Mouse (Mus musculus): ENCODE measurements around the gene Mxi1. TPM values are rescaled to one million over a fixed set of nuclear protein-coding genes. Genes with fewer than 3 reads are reported as not detected.

Mxi1 gene
- polyA plus RNA-seq, 1 experiment, result 10.5 TPM

DNA sequence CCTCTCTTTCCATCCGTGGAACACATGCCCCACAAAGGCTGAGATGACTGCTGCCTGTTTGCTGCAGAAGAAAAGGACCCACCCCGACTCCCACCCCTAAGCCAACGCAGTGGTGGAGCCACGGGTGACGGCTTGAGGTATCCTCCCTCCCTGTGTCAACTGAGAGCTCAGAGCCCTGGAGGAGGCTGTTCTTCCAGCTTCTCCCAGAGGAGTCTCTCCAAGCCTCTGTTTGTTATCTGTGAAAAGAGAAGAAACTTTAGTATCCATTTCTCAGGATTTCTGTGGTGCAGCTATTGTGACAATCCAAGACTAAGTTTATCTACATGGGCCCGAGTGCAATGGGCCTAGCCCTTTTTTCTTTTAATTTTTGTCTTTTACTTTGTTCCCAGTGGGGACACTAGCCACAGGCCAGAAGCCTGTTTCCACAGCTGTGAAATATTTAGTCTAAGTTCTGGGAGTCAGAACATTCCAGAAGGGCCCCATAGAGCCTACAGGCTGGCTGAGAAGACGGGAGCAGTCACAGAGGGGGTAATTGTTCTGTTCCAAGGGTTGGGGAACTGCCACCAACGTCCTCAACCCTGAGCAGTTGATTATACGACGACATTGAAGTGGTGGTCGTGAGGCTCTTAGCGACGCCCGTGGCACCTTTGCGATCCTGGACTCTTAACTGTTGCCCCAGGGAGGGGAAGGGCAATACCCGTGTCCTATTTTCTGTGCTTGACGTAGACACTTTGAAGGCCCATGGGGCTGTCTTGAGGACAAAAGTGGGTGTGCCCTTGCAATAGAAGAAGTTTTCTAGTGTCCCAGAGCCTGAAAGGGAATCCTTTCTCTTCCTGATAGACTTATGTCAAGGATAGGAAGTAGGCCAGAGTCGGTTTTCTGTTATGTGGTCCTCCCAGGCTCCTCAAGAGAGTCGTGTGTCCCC lies 31.6 kb upstream of the Mxi1 start:
- no peak overlapping the region for H3K4me3 ChIP-seq (ENCODE audit: insufficient read depth, poor library complexity, severe bottlenecking)
- H3K36me3 ChIP-seq (ENCODE audit: control insufficient read depth, insufficient read depth), result no peaks in the 10 kb centered on the region
- TF ChIP-seq MYOG (IDR thresholded peaks at IDR 0.05; ENCODE audit: control insufficient read depth, extremely low read depth, insufficient read length), result no peak
- no peak for TF ChIP-seq CTCF (IDR thresholded peaks at IDR 0.05; ENCODE audit: control insufficient read depth, insufficient read depth, insufficient read length)
- TF ChIP-seq USF1 (IDR thresholded peaks at IDR 0.05; ENCODE audit: low read depth), result no peak
- no peak for TF ChIP-seq CEBPB (IDR thresholded peaks at IDR 0.05; ENCODE audit: low read depth)
- no peak for TF ChIP-seq MAX (IDR thresholded peaks at IDR 0.05)
- TF ChIP-seq MYOD1 (IDR thresholded peaks at IDR 0.05; ENCODE audit: control insufficient read depth, insufficient read length, low read depth), result no peak
- H3K79me2 ChIP-seq (ENCODE audit: control insufficient read depth, insufficient read depth), result no peaks in the 10 kb centered on the region
- H3K27me3 ChIP-seq (ENCODE audit: control insufficient read depth, insufficient read depth, insufficient read length), result no peaks in the 10 kb centered on the region
- no peaks in the 10 kb centered on the region for H3K79me3 ChIP-seq (ENCODE audit: low read depth)
- no peak overlapping the region for H3ac ChIP-seq (ENCODE audit: control insufficient read depth, insufficient read length, low read depth)

- H3K36me3 ChIP-seq (ENCODE audit: control insufficient read depth, insufficient read depth), result no peaks in the 10 kb centered on the region
- TF ChIP-seq MYOG (IDR thresholded peaks at IDR 0.05; ENCODE audit: control insufficient read depth, extremely low read depth, insufficient read length) (no peak), CEBPB (IDR thresholded peaks at IDR 0.05; ENCODE audit: low read depth) (no peak), MYOD1 (IDR thresholded peaks at IDR 0.05; ENCODE audit: control insufficient read depth, insufficient read length, low read depth) (no peak), MAX (IDR thresholded peaks at IDR 0.05) (no peak), USF1 (IDR thresholded peaks at IDR 0.05; ENCODE audit: low read depth) (no peak)
- no peaks in the 10 kb centered on the region for H3K27me3 ChIP-seq (ENCODE audit: control insufficient read depth, insufficient read depth, insufficient read length)
- no peaks in the 10 kb centered on the region for H3K79me3 ChIP-seq (ENCODE audit: low read depth)
- H3ac ChIP-seq (ENCODE audit: control insufficient read depth, insufficient read length, low read depth), result no peak overlapping the region
- H3K4me3 ChIP-seq (ENCODE audit: insufficient read depth, poor library complexity, severe bottlenecking), result no peak overlapping the region
- H3K79me2 ChIP-seq (ENCODE audit: control insufficient read depth, insufficient read depth), result no peaks in the 10 kb centered on the region
Observed at GRCm38 (mm10) chr19:53280254-53280653, 30.1 kb upstream of the Mxi1 start.

GRCm38 (mm10) chr19:53282571-53282970 lies 27.7 kb upstream of the Mxi1 start:
- H3ac ChIP-seq (ENCODE audit: control insufficient read depth, insufficient read length, low read depth), result no peak overlapping the region
- H3K79me2 ChIP-seq (ENCODE audit: control insufficient read depth, insufficient read depth), result no peaks in the 10 kb centered on the region
- no peaks in the 10 kb centered on the region for H3K79me3 ChIP-seq (ENCODE audit: low read depth)
- H3K4me3 ChIP-seq (ENCODE audit: insufficient read depth, poor library complexity, severe bottlenecking), result no peak overlapping the region
- TF ChIP-seq MYOD1 (IDR thresholded peaks at IDR 0.05; ENCODE audit: control insufficient read depth, insufficient read length, low read depth) (no peak), MAX (IDR thresholded peaks at IDR 0.05) (no peak), MYOG (IDR thresholded peaks at IDR 0.05; ENCODE audit: control insufficient read depth, extremely low read depth, insufficient read length) (no peak), CEBPB (IDR thresholded peaks at IDR 0.05; ENCODE audit: low read depth) (no peak), USF1 (IDR thresholded peaks at IDR 0.05; ENCODE audit: low read depth) (no peak), CTCF (IDR thresholded peaks at IDR 0.05; ENCODE audit: control insufficient read depth, insufficient read depth, insufficient read length) (no peak), FOSL1 (IDR thresholded peaks at IDR 0.05; ENCODE audit: insufficient read depth, low read length, poor library complexity, severe bottlenecking) (no peak)
- H3K36me3 ChIP-seq (ENCODE audit: control insufficient read depth, insufficient read depth), result no peaks in the 10 kb centered on the region
- H3K27me3 ChIP-seq (ENCODE audit: control insufficient read depth, insufficient read depth, insufficient read length), result no peaks in the 10 kb centered on the region

GRCm38 (mm10) chr19:53283742-53284141 lies 26.6 kb upstream of the Mxi1 start:
- Histone ChIP-seq H3ac (ENCODE audit: control insufficient read depth, insufficient read length, low read depth) (no peak overlapping the region), H3K4me3 (ENCODE audit: insufficient read depth, poor library complexity, severe bottlenecking) (no peak overlapping the region), H3K79me3 (ENCODE audit: low read depth) (no peaks in the 10 kb centered on the region), H3K79me2 (ENCODE audit: control insufficient read depth, insufficient read depth) (no peaks in the 10 kb centered on the region), H3K27me3 (ENCODE audit: control insufficient read depth, insufficient read depth, insufficient read length) (no peaks in the 10 kb centered on the region), H3K36me3 (ENCODE audit: control insufficient read depth, insufficient read depth) (no peaks in the 10 kb centered on the region)
- TF ChIP-seq MAX (IDR thresholded peaks at IDR 0.05) (no peak), CEBPB (IDR thresholded peaks at IDR 0.05; ENCODE audit: low read depth) (no peak), MYOG (IDR thresholded peaks at IDR 0.05; ENCODE audit: control insufficient read depth, extremely low read depth, insufficient read length) (no peak), FOSL1 (IDR thresholded peaks at IDR 0.05; ENCODE audit: insufficient read depth, low read length, poor library complexity, severe bottlenecking) (no peak), CTCF (IDR thresholded peaks at IDR 0.05; ENCODE audit: control insufficient read depth, insufficient read depth, insufficient read length) (no peak), MYOD1 (IDR thresholded peaks at IDR 0.05; ENCODE audit: control insufficient read depth, insufficient read length, low read depth) (no peak), USF1 (IDR thresholded peaks at IDR 0.05; ENCODE audit: low read depth) (no peak)

- Histone ChIP-seq H3K27me3 (ENCODE audit: control insufficient read depth, insufficient read depth, insufficient read length) (no peaks in the 10 kb centered on the region), H3ac (ENCODE audit: control insufficient read depth, insufficient read length, low read depth) (no peak overlapping the region), H3K36me3 (ENCODE audit: control insufficient read depth, insufficient read depth) (no peaks in the 10 kb centered on the region), H3K4me3 (ENCODE audit: insufficient read depth, poor library complexity, severe bottlenecking) (no peak overlapping the region), H3K79me2 (ENCODE audit: control insufficient read depth, insufficient read depth) (no peaks in the 10 kb centered on the region), H3K79me3 (ENCODE audit: low read depth) (no peaks in the 10 kb centered on the region)
- no peak for TF ChIP-seq MYOG (IDR thresholded peaks at IDR 0.05; ENCODE audit: control insufficient read depth, extremely low read depth, insufficient read length)
- TF ChIP-seq MAX (IDR thresholded peaks at IDR 0.05), result no peak
- TF ChIP-seq CEBPB (IDR thresholded peaks at IDR 0.05; ENCODE audit: low read depth), result no peak
- no peak for TF ChIP-seq USF1 (IDR thresholded peaks at IDR 0.05; ENCODE audit: low read depth)
- no peak for TF ChIP-seq MYOD1 (IDR thresholded peaks at IDR 0.05; ENCODE audit: control insufficient read depth, insufficient read length, low read depth)
- no peak for TF ChIP-seq FOSL1 (IDR thresholded peaks at IDR 0.05; ENCODE audit: insufficient read depth, low read length, poor library complexity, severe bottlenecking)
- TF ChIP-seq CTCF (IDR thresholded peaks at IDR 0.05; ENCODE audit: control insufficient read depth, insufficient read depth, insufficient read length), result no peak
Observed at GRCm38 (mm10) chr19:53284268-53285208, 25.8 kb upstream of the Mxi1 start.
